Mouse (Mus musculus): ENCODE data around the gene Hspa1l. TPM values are rescaled to one million over a fixed set of nuclear protein-coding genes. Genes with fewer than 3 reads are reported as not detected.
A peak's percentile ranks its signal among the peaks of the same experiment; 100 is the strongest.
"Not testable (repeated sequence)": the region's sequence is repeated elsewhere in the genome, so short reads cannot be mapped to it uniquely, and the experiment has no call there.

Gene Hspa1l
- polyA plus RNA-seq, 2 experiments = 0.02 to 0.25 TPM

- under 1% methylated on average over 15 of the region's 15 CpGs for WGBS (ENCODE audit: insufficient replicate concordance)
- DNase-seq (ENCODE audit: low read depth in 3 of 3, low spot score in 3 of 3) (no peak), ATAC-seq (ENCODE audit: insufficient read depth) (no peak; the same call in 1 of the 2 replicates)
- Histone ChIP-seq H3K4me3 (ENCODE audit: insufficient read depth in 1 of 2, low read depth in 2 of 2, low read length in 2 of 2) (peak overlapping the region; percentile 91 to 93), H3K9ac (replicated peaks) (peak overlapping the region; percentile 95), H3K27ac (peak overlapping the region; percentile 90), H3K27me3 (ENCODE audit: control insufficient read depth, insufficient read depth, low read length) (no peaks in the 10 kb centered on the region), H3K4me1 (replicated peaks; ENCODE audit: control insufficient read depth in 2 of 2, insufficient read depth in 2 of 2, low read length in 1 of 2) (peaks cover 7 to 18% of the 10 kb centered on the region in 2 experiments; a peak in 3 of 4 replicates), H3K4me2 (ENCODE audit: low read depth) (peak overlapping the region; percentile 95), H3K36me3 (replicated peaks; ENCODE audit: control insufficient read depth, insufficient read depth, low read depth) (peaks cover 22% of the 10 kb centered on the region), H3K9me3 (ENCODE audit: control insufficient read depth, low read length) (no peaks in the 10 kb centered on the region)
- TF ChIP-seq EP300 (IDR thresholded peaks at IDR 0.05; ENCODE audit: low read depth) = no peak
- TF ChIP-seq CTCF (IDR thresholded peaks at IDR 0.05; ENCODE audit: low read depth) = no peak
These were observed 9.8 kb downstream of the Hspa1l start for GRCm38 (mm10) chr17:34982328-34982727.

GRCm38 (mm10) chr17:34984218-34984617 lies 11.7 kb downstream of the Hspa1l start:
- ATAC-seq (ENCODE audit: insufficient read depth) (no peak), DNase-seq (ENCODE audit: low read depth in 3 of 3, low spot score in 3 of 3) (peak in 1 of 3 experiments; percentile 30)
- no peak overlapping the region for H3K4me2 ChIP-seq (ENCODE audit: low read depth)
- no peaks in the 10 kb centered on the region for H3K27me3 ChIP-seq (ENCODE audit: control insufficient read depth, insufficient read depth, low read length)
- no peaks in the 10 kb centered on the region for H3K9me3 ChIP-seq (ENCODE audit: control insufficient read depth, low read length)
- WGBS (ENCODE audit: insufficient replicate concordance) = 56% methylated on average over 2 of the region's 2 CpGs
- no peak overlapping the region for H3K9ac ChIP-seq (replicated peaks)
- no peak for TF ChIP-seq EP300 (IDR thresholded peaks at IDR 0.05; ENCODE audit: low read depth)
- peak; percentile 70 for TF ChIP-seq CTCF (IDR thresholded peaks at IDR 0.05; ENCODE audit: low read depth)
- no peak overlapping the region for H3K27ac ChIP-seq
- H3K4me1 ChIP-seq (replicated peaks; ENCODE audit: control insufficient read depth in 2 of 2, insufficient read depth in 2 of 2, low read length in 1 of 2) = peaks cover 7 to 18% of the 10 kb centered on the region in 2 experiments; a peak in 3 of 4 replicates
- H3K36me3 ChIP-seq (replicated peaks; ENCODE audit: control insufficient read depth, insufficient read depth, low read depth) = peaks cover 27% of the 10 kb centered on the region
- no peak overlapping the region for H3K4me3 ChIP-seq (ENCODE audit: insufficient read depth in 1 of 2, low read depth in 2 of 2, low read length in 2 of 2)

GRCm38 (mm10) chr17:34994751-34995150 lies 22.2 kb downstream of the Hspa1l start:
- peaks cover 23% of the 10 kb centered on the region for H3K36me3 ChIP-seq (replicated peaks; ENCODE audit: control insufficient read depth, insufficient read depth, low read depth)
- 0 out of 2 replicates have a peak overlapping the region, but pooled peaks have one; percentile 18 for H3K27ac ChIP-seq
- no peak overlapping the region for H3K4me2 ChIP-seq (ENCODE audit: low read depth)
- peaks cover 21 to 26% of the 10 kb centered on the region in 2 experiments for H3K4me1 ChIP-seq (replicated peaks; ENCODE audit: control insufficient read depth in 2 of 2, insufficient read depth in 2 of 2, low read length in 1 of 2)
- H3K4me3 ChIP-seq (ENCODE audit: insufficient read depth in 1 of 2, low read depth in 2 of 2, low read length in 2 of 2) = no peak overlapping the region
- H3K9ac ChIP-seq (replicated peaks) = no peak overlapping the region
- no peaks in the 10 kb centered on the region for H3K27me3 ChIP-seq (ENCODE audit: control insufficient read depth, insufficient read depth, low read length)
- DNase-seq (ENCODE audit: low read depth in 3 of 3, low spot score in 3 of 3) (no peak), ATAC-seq (ENCODE audit: insufficient read depth) (no peak)
- TF ChIP-seq CTCF (IDR thresholded peaks at IDR 0.05; ENCODE audit: low read depth) = no peak
- no peak for TF ChIP-seq EP300 (IDR thresholded peaks at IDR 0.05; ENCODE audit: low read depth)
- no peaks in the 10 kb centered on the region for H3K9me3 ChIP-seq (ENCODE audit: control insufficient read depth, low read length)

GRCm38 (mm10) chr17:34995192-34995591 lies 22.7 kb downstream of the Hspa1l start:
- not testable (repeated sequence) for H3K4me2 ChIP-seq (ENCODE audit: low read depth); H3K9ac ChIP-seq (replicated peaks); H3K9me3 ChIP-seq (ENCODE audit: control insufficient read depth, low read length); ATAC-seq (ENCODE audit: insufficient read depth); H3K27me3 ChIP-seq (ENCODE audit: control insufficient read depth, insufficient read depth, low read length); H3K27ac ChIP-seq; H3K4me3 ChIP-seq (ENCODE audit: insufficient read depth in 1 of 2, low read depth in 2 of 2, low read length in 2 of 2); DNase-seq (ENCODE audit: low read depth in 3 of 3, low spot score in 3 of 3)
- Histone ChIP-seq H3K4me1 (replicated peaks; ENCODE audit: control insufficient read depth in 2 of 2, insufficient read depth in 2 of 2, low read length in 1 of 2) (peaks cover 21 to 26% of the 10 kb centered on the region in 2 experiments), H3K36me3 (replicated peaks; ENCODE audit: control insufficient read depth, insufficient read depth, low read depth) (peaks cover 23% of the 10 kb centered on the region)
- 79% methylated on average over 4 of the region's 4 CpGs for WGBS (ENCODE audit: insufficient replicate concordance)

- H3K9ac ChIP-seq (replicated peaks); DNase-seq (ENCODE audit: low read depth in 3 of 3, low spot score in 3 of 3); ATAC-seq (ENCODE audit: insufficient read depth); H3K27me3 ChIP-seq (ENCODE audit: control insufficient read depth, insufficient read depth, low read length); H3K9me3 ChIP-seq (ENCODE audit: control insufficient read depth, low read length): not testable (repeated sequence)
- peaks cover 21 to 26% of the 10 kb centered on the region in 2 experiments for H3K4me1 ChIP-seq (replicated peaks; ENCODE audit: control insufficient read depth in 2 of 2, insufficient read depth in 2 of 2, low read length in 1 of 2)
- H3K27ac ChIP-seq = peak overlapping the region; percentile 39
- peak overlapping the region; percentile 36; the same call in 1 of the 2 replicates for H3K4me2 ChIP-seq (ENCODE audit: low read depth)
- peaks cover 23% of the 10 kb centered on the region for H3K36me3 ChIP-seq (replicated peaks; ENCODE audit: control insufficient read depth, insufficient read depth, low read depth)
- H3K4me3 ChIP-seq (ENCODE audit: insufficient read depth in 1 of 2, low read depth in 2 of 2, low read length in 2 of 2) = peak overlapping the region in 1 of 2 experiments; percentile 10; a peak in 1 of 4 replicates
- 79% methylated on average over 4 of the region's 4 CpGs for WGBS (ENCODE audit: insufficient replicate concordance)
These were observed 23.4 kb downstream of the Hspa1l start for GRCm38 (mm10) chr17:34995927-34996326.
